Mouse (Mus musculus): ENCODE measurements at regions not wholly inside any gene's neighbourhood (a gene's known extent, or its start where the extent isn't known, plus 50 kb on each side); places are given as distances from the start of the nearest gene placed in this dataset.

DNA sequence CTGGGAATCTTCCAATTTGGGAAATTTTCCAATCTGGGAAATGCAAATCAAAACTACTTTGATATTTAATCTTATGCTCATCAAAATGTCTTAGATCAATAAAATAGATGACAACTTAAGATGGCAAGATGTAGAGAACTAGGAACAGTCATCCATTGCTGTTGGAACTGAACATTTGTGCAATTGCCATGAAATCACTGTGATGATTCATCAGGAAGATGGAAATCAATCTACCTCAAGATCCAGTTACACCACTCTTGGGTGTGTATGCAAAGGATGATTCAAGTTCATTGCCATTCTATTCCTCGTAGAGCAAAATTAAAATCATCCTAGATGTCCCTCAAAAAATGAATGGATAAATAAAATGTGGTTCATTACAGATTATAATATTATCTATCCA lies 153.9 kb upstream of the Adgrl4 start:
- no peak for TF ChIP-seq CTCF (IDR thresholded peaks at IDR 0.05; ENCODE audit: borderline replicate concordance, control insufficient read depth, extremely low read depth, insufficient read depth, low read length, poor library complexity)
- TF ChIP-seq POLR2A (IDR thresholded peaks at IDR 0.05; ENCODE audit: control insufficient read depth, extremely low read depth, insufficient read depth, low read length, poor library complexity): no peak
